Mouse (Mus musculus) limb, embryonic 14.5 days (tissue): ENCODE results near the gene Ago3. TPM values are rescaled to one million over a fixed set of nuclear protein-coding genes. Genes with fewer than 3 reads are reported as not detected.

Experiments
- ATAC-seq: fragments of 200-750 bp; cut with Nextera tagmentation; 2 replicates; pipeline ENCODE4 v1.8.0; 2017; ENCODE audit warnings: low read depth, moderate number of reproducible peaks, moderate TSS enrichment; ENCODE audit not compliant: low FRiP score
- DNase-seq: peaks from one replicate; pipeline ENCODE4 v3.0.0-alpha.2; 2015; ENCODE audit warnings: low spot score
- H3K27ac ChIP-seq: fragments of 300-500 bp; sonication (generic); replicated peaks from 2 replicates; pipeline ENCODE4 v1.5.1; 2014; ENCODE audit warnings: low read depth, mild to moderate bottlenecking, low read length, moderate library complexity, mixed read lengths
- H3K27me3 ChIP-seq: fragments of 300-500 bp; sonication (generic); 2 replicates; pipeline ENCODE4 v1.6.1; 2014; ENCODE audit warnings: low read length, mixed read lengths; ENCODE audit not compliant: control insufficient read depth, insufficient read depth
- H3K36me3 ChIP-seq: fragments of 300-500 bp; sonication (generic); 2 replicates; pipeline ENCODE4 v1.6.1; 2014; ENCODE audit warnings: mild to moderate bottlenecking, low read length, moderate library complexity, mixed read lengths; ENCODE audit not compliant: control insufficient read depth, insufficient read depth
- H3K4me1 ChIP-seq: fragments of 300-500 bp; sonication (generic); 2 replicates; pipeline ENCODE4 v1.6.1; 2014; ENCODE audit warnings: antibody characterized with exemption, low read length, mixed read lengths; ENCODE audit not compliant: control insufficient read depth, insufficient read depth
- H3K4me2 ChIP-seq: fragments of 300-500 bp; sonication (generic); replicated peaks from 2 replicates; pipeline ENCODE4 v1.6.1; 2014; ENCODE audit warnings: low read depth, mild to moderate bottlenecking, low read length, moderate library complexity; ENCODE audit not compliant: severe bottlenecking
- H3K4me3 ChIP-seq: fragments of 300-500 bp; sonication (generic); replicated peaks from 2 replicates; pipeline ENCODE4 v1.5.1; 2014; ENCODE audit warnings: low read length
- H3K9ac ChIP-seq: fragments of 300-500 bp; sonication (generic); 2 replicates; pipeline ENCODE4 v1.6.1; 2014; ENCODE audit warnings: mild to moderate bottlenecking, low read depth, low read length, moderate library complexity; ENCODE audit not compliant: severe bottlenecking
- H3K9me3 ChIP-seq: fragments of 300-500 bp; sonication (generic); 2 replicates; pipeline ENCODE4 v1.6.1; 2016; ENCODE audit warnings: low read length; ENCODE audit not compliant: control insufficient read depth
- POLR2A ChIP-seq: fragments of 200-500 bp; IDR thresholded peaks from 2 replicates; pipeline ENCODE4 v1.8.0; 2012; ENCODE audit warnings: inconsistent platforms, mild to moderate bottlenecking, moderate library complexity, borderline replicate concordance; ENCODE audit not compliant: insufficient read depth, insufficient read length; ENCODE audit errors: extremely low read depth
- WGBS: fragments of 180-500 bp; shearing (Covaris S2); extraction: QIAGEN DNeasy Blood & Tissue Kit; methylation state at CpG from one replicate; pipeline ENCODE4 v1.1.7; 2014; 5-methylcytosine and 5-hydroxymethylcytosine counted together
- polyA plus RNA-seq, 2 experiments: library from polyadenylated mRNA; depleted of rRNA in 1 of 2; stranded (reverse) in 1 of 2; unstranded in 1 of 2; fragments of >200 nt; fragmentation: Nextera tagmentation in 1 of 2; extraction: Ambion mirVana in 1 of 2; gene quantifications; 2 replicates each; pipeline versions ENCODE4 v1.2.1 to v1.2.3; 2012 to 2014

The Ago3 gene
- polyA plus RNA-seq, 2 experiments = 6.6 to 11.4 TPM

DNA sequence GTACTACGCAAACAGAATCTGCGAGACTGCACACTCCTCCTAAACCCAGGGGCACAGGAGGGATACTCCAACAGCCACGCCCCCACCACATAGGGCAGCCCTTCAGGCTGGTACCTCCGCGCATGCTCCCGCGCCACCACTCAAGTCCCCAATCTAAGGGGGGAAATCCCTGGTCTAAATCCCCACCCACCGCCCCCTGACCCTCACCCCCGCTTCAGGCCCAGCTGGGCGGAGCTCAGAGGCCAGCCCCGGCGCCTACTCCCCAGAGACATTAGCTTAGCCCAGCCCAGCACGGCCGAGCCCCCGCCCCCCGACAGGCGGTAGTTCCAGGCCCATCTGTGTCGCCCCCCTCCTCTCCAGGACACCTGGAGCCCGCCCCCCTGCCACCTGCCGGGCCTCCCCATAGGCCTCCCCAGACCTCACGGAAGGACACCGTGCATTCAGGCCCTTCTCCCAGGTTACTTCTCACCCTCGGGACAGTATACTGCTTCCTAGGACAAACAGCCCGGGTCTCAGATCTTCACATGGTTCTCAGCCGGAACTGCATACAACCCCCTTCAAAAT is 38.4 kb upstream of the Ago3 start:
- H3K27me3 ChIP-seq = no peaks in the 10 kb centered on the region
- H3K36me3 ChIP-seq = no peaks in the 10 kb centered on the region
- peak overlapping the region; percentile 78; the same call in 1 of the 2 replicates for H3K27ac ChIP-seq
- H3K9me3 ChIP-seq = no peaks in the 10 kb centered on the region
- WGBS = 0% methylated on average over 24 of the region's 25 CpGs
- H3K9ac ChIP-seq = peak overlapping the region; percentile 80
- H3K4me2 ChIP-seq = peak overlapping the region; percentile 81
- H3K4me1 ChIP-seq = peaks cover 20% of the 10 kb centered on the region
- peak; percentile 43 for DNase-seq
- peak overlapping the region; percentile 89 for H3K4me3 ChIP-seq
- ATAC-seq = peak; percentile 57
- TF ChIP-seq POLR2A = no peak

DNA sequence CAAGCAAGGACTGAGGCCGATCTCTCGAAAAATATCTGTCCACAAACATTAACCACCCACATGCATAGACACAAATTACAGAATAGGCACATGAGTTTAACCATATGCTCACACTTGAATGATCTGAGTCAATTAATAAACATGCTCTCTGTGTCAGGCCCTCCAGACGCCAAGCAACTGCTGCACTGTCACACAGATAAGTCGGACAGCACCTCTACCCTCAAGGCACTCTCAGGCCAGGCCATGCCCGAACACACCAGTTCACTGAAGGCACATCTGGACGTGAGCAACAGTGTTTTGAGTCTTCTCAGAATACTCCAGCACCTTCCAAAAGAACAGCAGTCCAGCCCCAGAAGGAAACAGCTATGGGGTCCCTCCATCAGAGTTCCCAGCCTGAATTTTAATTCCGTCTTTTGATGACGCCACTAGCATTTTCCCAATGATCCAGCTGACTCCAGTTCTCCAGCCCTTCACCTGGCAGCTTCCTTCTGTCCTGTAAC is 36.9 kb upstream of the Ago3 start:
- Histone ChIP-seq H3K36me3 (no peaks in the 10 kb centered on the region), H3K9ac (no peak overlapping the region), H3K9me3 (no peaks in the 10 kb centered on the region), H3K27ac (no peak overlapping the region), H3K27me3 (no peaks in the 10 kb centered on the region), H3K4me3 (no peak overlapping the region), H3K4me1 (peaks cover 20% of the 10 kb centered on the region), H3K4me2 (0 out of 2 replicates have a peak overlapping the region, but pooled peaks have one; percentile 6)
- DNase-seq (no peak), ATAC-seq (no peak)
- no peak for TF ChIP-seq POLR2A
- WGBS = 35% methylated on average over 8 of the region's 8 CpGs

DNA sequence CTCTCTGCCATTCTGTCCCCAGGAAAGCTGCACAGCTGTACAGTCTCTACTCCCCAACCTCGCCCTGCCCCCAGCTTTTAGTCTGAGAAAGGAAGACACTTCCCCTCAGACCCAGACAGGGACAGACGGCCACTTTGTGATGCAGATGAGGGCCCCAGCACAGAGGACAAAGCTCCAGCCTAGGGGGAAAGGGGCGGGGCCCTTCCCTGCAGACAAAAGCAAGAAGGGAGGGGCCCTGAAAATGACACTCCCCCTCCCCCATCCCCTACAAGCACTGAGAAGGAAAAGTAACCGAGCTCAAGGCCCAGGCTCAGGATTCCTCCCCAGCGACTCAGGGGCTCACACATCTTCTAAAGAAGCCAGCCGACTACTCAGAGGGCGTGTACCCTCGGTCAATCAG is 36.5 kb upstream of the Ago3 start:
- ATAC-seq = no peak
- Histone ChIP-seq H3K36me3 (no peaks in the 10 kb centered on the region), H3K9me3 (no peaks in the 10 kb centered on the region), H3K27ac (no peak overlapping the region), H3K9ac (no peak overlapping the region), H3K27me3 (no peaks in the 10 kb centered on the region), H3K4me3 (no peak overlapping the region), H3K4me1 (peaks cover 20% of the 10 kb centered on the region), H3K4me2 (peak overlapping the region; percentile 6; the same call in 1 of the 2 replicates)
- WGBS = 18% methylated on average over 8 of the region's 8 CpGs
- DNase-seq = peak; percentile 8
- no peak for TF ChIP-seq POLR2A

DNA sequence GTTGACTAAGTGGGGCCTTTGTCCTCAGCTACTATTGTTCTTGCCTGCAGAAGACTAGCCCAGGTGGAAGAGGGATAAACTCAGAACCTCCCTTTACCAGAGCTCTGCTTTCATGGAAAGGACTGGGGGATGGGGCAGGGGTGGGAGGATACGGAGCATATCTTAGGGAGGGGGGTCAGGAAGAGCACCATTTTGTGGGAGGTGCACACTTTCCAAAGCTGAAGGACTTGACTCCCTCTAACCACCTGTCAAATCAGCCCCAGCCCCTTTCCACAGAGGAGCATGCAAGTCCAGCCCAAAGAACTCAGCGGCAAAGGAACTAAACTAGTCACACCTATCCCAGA is 35.5 kb upstream of the Ago3 start:
- H3K4me1 ChIP-seq = peaks cover 20% of the 10 kb centered on the region
- H3K36me3 ChIP-seq = peaks cover 5% of the 10 kb centered on the region
- H3K9ac ChIP-seq = no peak overlapping the region
- H3K4me2 ChIP-seq = no peak overlapping the region
- no peak for TF ChIP-seq POLR2A
- no peak overlapping the region for H3K4me3 ChIP-seq
- H3K9me3 ChIP-seq = no peaks in the 10 kb centered on the region
- ATAC-seq (no peak), DNase-seq (no peak)
- 29% methylated on average over 2 of the region's 2 CpGs for WGBS
- H3K27me3 ChIP-seq = no peaks in the 10 kb centered on the region
- H3K27ac ChIP-seq = no peak overlapping the region

DNA sequence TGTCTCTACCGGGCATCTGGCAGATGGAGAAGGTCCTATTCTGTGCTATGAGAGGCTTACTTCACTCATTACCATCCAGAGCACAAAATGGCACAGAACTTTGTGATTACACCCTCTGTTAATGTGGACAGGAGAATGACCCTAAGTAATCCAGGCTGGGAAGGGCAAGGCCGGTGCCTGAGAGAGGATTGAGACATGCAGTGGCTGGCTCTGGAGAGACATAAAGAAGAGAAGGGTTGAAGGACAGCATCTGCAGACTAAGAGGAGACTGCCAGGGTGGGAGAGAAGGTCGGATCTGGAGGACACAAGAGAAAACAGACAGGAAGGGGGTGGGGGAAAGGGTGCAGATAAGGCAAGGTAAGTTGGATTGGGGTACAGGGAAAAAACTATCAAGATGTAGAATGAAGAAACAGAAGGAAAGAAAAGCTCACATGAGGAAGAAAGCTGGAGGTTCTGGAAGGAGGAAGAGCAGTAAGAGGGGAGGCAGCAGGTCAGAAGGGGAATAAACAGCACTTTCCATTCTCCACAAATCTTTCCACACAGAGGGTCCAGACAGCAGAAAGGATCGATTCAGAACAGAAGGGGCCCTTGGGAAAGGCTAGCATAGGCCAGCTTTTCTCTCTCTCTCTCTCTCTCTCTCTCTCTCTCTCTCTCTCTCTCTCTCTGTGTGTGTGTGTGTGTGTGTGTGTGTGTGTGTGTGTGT is 35.0 kb upstream of the Ago3 start:
- Histone ChIP-seq H3K9ac (no peak overlapping the region), H3K27me3 (no peaks in the 10 kb centered on the region), H3K36me3 (peaks cover 11% of the 10 kb centered on the region), H3K4me3 (no peak overlapping the region), H3K9me3 (no peaks in the 10 kb centered on the region), H3K4me2 (no peak overlapping the region), H3K27ac (no peak overlapping the region), H3K4me1 (peaks cover 20% of the 10 kb centered on the region)
- ATAC-seq (no peak), DNase-seq (no peak)
- TF ChIP-seq POLR2A = no peak
- WGBS = 38% methylated on average over 4 of the region's 4 CpGs
